Mouse (Mus musculus): Measurements from ENCODE around the gene Emp3.
"Not testable (repeated sequence)": the region's sequence is repeated elsewhere in the genome, so short reads cannot be mapped to it uniquely, and the experiment has no call there.

Emp3 gene

GRCm38 (mm10) chr7:45921242-45921621, at the start of gene Emp3:
Gene Emp3, minus strand, starts transcription at chr7:45921404.
- DNase-seq (ENCODE audit: low spot score), result peak; percentile 78

DNA sequence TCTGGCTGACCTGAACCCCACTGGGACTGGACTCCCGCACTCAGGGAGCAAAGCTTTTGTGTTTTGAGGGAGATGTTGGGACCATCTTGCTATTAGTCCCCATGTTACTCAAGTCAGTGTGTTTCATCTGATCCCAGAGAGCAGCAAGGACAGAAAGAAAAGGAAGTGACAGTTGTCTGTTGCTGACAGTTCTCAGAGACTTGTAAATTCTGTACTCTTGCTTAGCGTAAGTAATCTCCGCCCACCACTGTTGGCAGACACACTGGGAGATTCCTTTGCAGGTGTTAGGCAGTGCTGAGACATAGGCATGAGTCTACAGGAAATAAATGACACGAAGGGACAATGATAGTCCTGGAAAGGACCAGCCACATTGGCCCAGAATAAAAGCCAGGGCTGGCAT, 35.4 kb upstream of the Emp3 start:
- no peak for DNase-seq (ENCODE audit: low spot score)

DNA sequence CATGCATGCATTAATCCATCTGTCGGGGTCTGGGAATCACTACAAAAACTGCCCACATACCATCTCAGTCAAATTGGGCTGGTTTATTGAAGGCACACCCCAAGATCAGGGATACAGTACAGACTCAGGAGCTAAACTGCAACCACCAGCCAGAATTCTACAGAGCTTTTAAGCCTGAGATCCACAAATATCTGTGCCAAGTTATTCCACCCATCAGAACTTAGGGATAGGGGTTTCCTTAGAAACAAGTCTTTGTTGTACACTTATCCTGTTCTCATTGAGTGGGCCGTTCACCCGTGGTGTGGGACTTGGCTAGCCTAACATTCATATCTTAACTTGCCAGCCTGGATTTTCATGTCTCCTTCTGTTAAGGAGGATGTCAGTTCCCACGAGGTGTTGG, 27.9 kb upstream of the Emp3 start:
- no peak for DNase-seq (ENCODE audit: low spot score)

GRCm38 (mm10) chr7:45943280-45943679, 22.1 kb upstream of the Emp3 start:
- DNase-seq (ENCODE audit: low spot score), result not testable (repeated sequence)

GRCm38 (mm10) chr7:45941986-45942385, 20.8 kb upstream of the Emp3 start:
- DNase-seq (ENCODE audit: low spot score), result no peak

DNA sequence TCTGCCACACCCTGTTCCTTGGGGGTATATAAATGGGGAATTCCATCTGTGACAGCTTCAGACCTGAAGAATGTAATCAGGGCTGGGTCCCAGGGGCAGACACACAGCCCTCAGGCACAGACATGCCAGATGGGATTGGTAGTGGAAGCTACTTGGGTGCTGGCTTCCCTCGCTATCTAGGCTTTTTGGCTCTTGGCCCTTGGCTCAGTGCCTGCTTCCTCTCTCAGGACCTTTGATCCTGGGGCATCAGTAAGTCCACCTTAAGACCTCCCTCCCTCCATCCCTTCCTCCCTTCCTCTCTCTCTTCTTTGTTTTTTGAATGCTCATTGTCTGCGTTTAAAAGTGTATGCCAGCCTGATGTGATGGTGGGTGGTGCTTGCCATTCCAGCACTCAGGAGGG, 18.6 kb upstream of the Emp3 start:
- DNase-seq (ENCODE audit: low spot score), result no peak

- peak; percentile 73 for DNase-seq (ENCODE audit: low spot score)
Observed at GRCm38 (mm10) chr7:45935114-45935513, 13.9 kb upstream of the Emp3 start.

- DNase-seq (ENCODE audit: low spot score), result not testable (repeated sequence)
Observed at GRCm38 (mm10) chr7:45933766-45934165, 12.6 kb upstream of the Emp3 start.

- no peak for DNase-seq (ENCODE audit: low spot score)
Observed at GRCm38 (mm10) chr7:45929688-45930087, 8.5 kb upstream of the Emp3 start.

GRCm38 (mm10) chr7:45928626-45929295, 7.6 kb upstream of the Emp3 start:
- no peak for DNase-seq (ENCODE audit: low spot score)

DNA sequence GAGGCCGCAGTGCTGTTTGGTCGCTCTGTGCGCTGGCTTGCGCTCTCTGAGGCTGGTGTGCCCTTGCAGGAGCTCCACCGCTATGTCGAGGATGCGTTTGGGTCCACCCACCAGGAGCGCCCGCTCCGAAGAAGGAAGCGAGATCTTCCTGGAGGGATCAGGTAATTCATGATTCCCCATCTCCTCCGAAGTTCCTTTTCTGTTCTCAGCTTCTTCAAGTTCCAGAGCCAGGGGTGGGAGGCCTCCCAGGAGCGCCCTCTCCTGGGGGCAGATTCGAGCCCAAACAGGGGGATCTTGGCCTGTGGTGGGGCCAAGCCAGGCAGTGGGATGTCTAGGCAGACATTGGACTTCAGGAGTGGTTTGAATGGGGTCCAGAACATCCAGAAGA, 3.2 kb upstream of the Emp3 start:
- peak; percentile 70 for DNase-seq (ENCODE audit: low spot score)

DNA sequence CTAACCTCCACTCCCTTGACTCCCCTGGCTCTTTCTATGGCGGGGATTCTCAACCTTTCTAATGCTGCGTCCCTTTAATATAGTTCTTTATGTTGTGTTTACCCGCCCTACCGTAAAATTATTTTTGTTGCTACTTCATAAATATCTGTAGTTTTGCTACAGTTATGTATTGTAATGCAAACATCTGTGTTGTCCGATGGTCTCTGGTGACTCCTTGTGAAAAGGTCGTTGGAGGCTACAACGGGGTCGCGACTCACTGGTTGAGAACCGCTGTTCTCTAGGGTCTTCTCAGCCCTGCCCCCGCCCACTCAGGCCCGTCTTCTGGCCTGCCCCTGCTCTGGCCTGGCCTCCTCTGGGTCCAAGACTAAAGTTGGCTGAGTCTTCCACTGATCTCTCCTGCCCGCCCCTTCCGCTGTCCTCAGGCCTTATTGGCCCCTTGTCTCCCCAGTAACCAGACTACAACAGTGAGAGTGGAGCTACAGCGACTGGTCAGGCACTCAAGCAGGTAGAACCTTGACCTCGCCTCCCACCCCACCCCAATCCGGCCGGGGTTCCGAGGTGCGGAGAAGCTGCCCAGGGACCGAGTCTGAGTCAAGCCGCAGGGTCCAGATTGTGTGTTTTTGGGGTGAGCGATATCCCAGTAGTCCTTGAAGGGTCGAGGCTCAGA, 2.7 kb upstream of the Emp3 start, which contains the start of gene Ccdc114:
Gene Ccdc114, plus strand, starts transcription at position 311 of the 667 bp plus-strand sequence.
- peak; percentile 87 for DNase-seq (ENCODE audit: low spot score)

- DNase-seq (ENCODE audit: low spot score), result peak; percentile 94
Observed at GRCm38 (mm10) chr7:45922928-45923761, 1.9 kb upstream of the Emp3 start.

DNA sequence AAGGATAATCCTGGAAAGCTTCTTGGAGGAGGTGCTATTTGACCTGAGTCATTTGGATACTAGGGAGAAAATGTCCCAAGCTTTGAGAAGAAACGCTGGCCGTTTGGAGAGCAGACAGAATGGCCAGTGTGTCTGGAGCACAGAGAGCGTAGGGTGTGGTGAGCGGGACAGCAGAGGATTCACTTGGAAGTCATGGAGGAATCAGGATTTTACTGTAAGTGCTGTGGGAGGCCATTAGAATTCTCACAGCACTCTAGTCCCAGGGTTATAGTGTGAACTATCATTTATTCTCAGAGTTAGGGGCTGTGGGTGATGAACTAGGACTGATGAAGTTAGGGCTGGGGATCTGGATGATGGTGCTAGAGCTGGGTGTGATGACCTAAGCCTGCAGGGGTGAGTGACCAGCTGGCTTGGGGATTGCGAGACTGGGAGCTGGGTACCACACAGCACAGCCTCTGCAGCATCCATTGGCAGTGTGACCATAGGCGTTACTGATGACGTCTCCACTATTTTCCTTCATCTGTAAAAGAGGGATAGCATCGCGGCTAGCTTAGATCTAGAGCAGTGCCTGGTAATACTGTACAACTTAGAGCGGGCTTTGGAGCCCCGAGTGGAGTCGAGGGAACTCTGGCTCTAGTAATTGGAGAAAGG, 871 bp upstream of the Emp3 start:
- no peak for DNase-seq (ENCODE audit: low spot score)

GRCm38 (mm10) chr7:45920583-45921241, 492 bp downstream of the Emp3 start:
- DNase-seq (ENCODE audit: low spot score), result no peak

DNA sequence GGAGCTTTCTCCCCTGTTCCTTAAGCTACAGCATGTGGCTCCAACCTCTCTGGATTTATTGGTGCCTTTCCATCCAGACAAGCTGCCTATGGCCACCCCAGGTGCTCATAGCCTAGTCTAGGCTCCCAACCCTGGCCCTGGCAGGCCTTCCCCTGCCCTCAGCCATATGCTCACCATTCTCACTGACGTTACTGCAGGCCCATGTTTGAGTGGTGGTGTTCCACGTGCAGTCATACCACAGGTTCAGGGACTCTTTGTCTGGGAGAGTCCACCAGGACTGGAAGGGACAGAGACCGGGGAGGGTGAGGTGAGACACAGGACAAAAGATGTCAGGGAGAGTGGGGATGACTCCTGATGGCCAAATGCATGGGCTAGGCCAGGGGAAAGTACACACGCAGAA, 1.4 kb downstream of the Emp3 start:
- DNase-seq (ENCODE audit: low spot score), result no peak

- DNase-seq (ENCODE audit: low spot score), result peak; percentile 70
Observed at GRCm38 (mm10) chr7:45919083-45919671, 2.0 kb downstream of the Emp3 start.

DNA sequence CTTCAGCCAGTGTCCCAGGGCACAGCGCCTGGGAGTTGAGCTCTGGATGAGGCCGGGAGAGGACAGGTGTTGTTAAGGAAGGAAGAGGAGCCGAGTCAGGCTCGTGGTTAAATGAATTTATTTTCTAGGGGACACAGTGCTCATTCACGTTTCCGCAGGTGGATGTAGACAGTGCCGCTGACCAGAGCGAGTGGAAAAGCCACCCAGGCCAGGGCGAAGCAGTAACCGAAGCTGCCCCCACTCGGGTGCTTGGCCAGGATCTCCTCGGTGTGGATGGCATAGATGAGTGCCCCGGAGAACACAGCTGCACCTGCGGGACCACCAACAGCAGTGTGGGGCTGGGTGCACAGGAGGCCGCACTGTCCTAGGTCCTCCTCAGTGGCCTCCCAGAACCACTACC, 3.3 kb downstream of the Emp3 start:
- no peak for DNase-seq (ENCODE audit: low spot score)

- no peak for DNase-seq (ENCODE audit: low spot score)
Observed at GRCm38 (mm10) chr7:45917004-45917704, 4.0 kb downstream of the Emp3 start.

DNA sequence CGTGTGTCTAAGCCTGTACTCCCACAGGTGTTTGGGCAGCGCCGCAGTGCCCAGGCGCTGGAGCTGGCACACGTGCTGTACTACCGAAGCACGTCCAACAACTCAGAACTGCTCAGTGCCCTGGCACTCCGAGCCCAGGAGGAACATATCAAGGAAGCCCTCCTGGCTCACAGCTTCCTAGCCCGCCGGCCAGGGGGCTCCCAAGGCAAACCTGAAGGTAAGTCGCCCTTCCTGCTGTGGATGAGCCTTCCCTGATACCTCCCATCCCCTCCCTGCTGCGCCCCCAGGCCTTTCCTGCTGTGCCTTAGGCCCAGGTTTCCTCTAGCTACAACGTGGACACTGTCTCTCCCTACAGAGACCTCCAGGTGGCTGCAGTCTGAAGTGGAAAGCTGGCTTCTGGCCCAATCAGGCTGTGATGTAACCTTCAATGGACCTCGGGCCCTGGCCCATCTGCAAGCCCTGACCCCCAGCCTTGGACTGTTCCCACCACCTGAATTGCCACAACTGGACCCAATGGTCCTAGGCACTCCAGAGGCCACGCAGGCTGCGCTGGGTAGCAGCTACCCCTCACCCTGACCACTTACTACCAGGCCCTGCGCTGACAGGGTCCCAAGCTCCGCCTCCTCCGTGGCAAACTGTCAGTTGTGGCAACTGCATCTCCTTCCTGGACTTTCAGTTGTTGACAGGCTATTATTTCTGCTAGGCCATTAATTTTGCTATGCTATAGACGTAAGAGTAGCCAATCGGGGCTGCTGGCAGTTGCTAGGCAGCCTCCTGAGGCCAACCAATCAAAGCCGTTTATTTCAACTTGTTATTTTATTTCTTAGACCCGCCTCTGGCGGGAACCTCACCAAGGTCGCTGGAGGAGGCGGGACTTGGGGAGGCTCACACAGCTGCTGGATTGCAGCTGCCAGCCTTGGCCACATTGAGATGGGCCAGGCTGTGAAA, 4.9 kb downstream of the Emp3 start:
- peak; percentile 89 for DNase-seq (ENCODE audit: low spot score)

Measured in testis, postnatal 10 days (tissue).